Mouse (Mus musculus) erythroblast, embryonic 14.5 days (primary cell): Measurements from ENCODE around the gene Lrguk. TPM values are rescaled to one million over a fixed set of nuclear protein-coding genes. Genes with fewer than 3 reads are reported as not detected.
A peak's percentile ranks its signal among the peaks of the same experiment; 100 is the strongest.

Source experiments
- H3K27me3 ChIP-seq: 2 replicates; pipeline ENCODE4 v1.6.1; 2012; ENCODE audit warnings: inconsistent platforms; ENCODE audit not compliant: control insufficient read depth
- H3K36me3 ChIP-seq: 2 replicates; pipeline ENCODE4 v1.6.1; 2012; ENCODE audit warnings: mild to moderate bottlenecking, inconsistent platforms; ENCODE audit not compliant: control insufficient read depth
- H3K4me1 ChIP-seq: 2 replicates; pipeline ENCODE4 v1.6.1; 2012; ENCODE audit warnings: inconsistent platforms; ENCODE audit not compliant: control insufficient read depth
- H3K4me3 ChIP-seq: replicated peaks from 2 replicates; pipeline ENCODE3; 2012; ENCODE audit warnings: moderate library complexity, mild to moderate bottlenecking, inconsistent platforms
- H3K9me3 ChIP-seq: 2 replicates; pipeline ENCODE4 v1.6.1; 2012; ENCODE audit warnings: low read length, inconsistent platforms, mixed read lengths; ENCODE audit not compliant: control insufficient read depth
- GATA1 ChIP-seq: IDR thresholded peaks from 2 replicates; pipeline ENCODE4 v1.6.1; 2012; ENCODE audit warnings: low read length, inconsistent platforms, mixed read lengths
- TAL1 ChIP-seq: IDR thresholded peaks from 3 replicates; pipeline ENCODE4 v1.6.1; 2012; ENCODE audit warnings: low read length, inconsistent platforms, mixed read lengths
- polyA plus RNA-seq: library from polyadenylated mRNA; stranded (reverse); fragments of >175 nt; gene quantifications from 2 replicates; pipeline ENCODE4 v1.2.3, GENCODE M21; 2012

Lrguk gene
- polyA plus RNA-seq, 1 experiment, result not detected

GRCm38 (mm10) chr6:34161511-34161910, 132.3 kb downstream of the Lrguk start:
- Histone ChIP-seq H3K27me3 (no peaks in the 10 kb centered on the region), H3K4me1 (peaks cover 32% of the 10 kb centered on the region), H3K9me3 (no peaks in the 10 kb centered on the region), H3K36me3 (peaks cover 93% of the 10 kb centered on the region), H3K4me3 (no peak overlapping the region)
- TF ChIP-seq TAL1 (no peak), GATA1 (no peak)

DNA sequence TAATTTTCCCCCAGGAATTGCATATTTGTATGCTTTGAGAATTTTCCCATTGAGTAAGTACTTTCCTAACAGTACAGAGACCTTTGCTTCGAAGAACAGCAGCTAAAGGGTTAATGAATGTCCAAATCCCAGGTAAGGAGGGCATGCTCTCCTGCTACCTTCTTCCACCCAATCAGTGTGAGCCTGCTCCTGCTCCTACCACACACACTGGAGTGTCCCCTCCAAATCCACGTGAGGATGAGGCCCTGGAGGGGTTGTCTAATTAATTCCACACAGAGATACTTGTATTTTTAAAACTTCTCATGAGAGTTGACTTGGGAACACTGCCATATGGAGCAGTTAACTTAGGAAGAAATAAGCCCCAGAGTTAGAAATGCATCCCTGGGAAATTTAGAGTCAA, 133.4 kb downstream of the Lrguk start:
- Histone ChIP-seq H3K36me3 (peaks cover 93% of the 10 kb centered on the region), H3K4me3 (no peak overlapping the region), H3K9me3 (no peaks in the 10 kb centered on the region), H3K4me1 (peaks cover 21% of the 10 kb centered on the region), H3K27me3 (no peaks in the 10 kb centered on the region)
- TF ChIP-seq TAL1 (no peak), GATA1 (no peak)

DNA sequence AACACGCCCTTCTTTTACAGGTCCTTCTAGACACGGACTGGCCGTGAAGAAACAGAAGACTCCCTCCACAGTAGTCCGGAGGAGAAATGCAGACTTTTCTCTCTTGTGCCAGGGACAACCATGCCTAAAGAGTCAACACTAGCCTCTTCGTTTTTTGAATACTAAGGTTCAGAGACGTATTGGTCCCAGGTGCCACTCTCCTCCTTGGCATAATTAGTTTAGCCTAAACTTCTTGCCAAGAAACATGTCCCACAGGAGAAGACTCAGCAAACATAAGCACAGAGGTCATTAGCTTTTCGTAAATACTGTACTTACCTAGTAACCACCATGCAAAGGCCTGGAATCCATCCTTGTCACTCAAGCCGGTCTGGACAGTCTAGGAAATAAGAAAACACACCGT, 133.8 kb downstream of the Lrguk start:
- Histone ChIP-seq H3K4me3 (no peak overlapping the region), H3K27me3 (no peaks in the 10 kb centered on the region), H3K4me1 (peaks cover 17% of the 10 kb centered on the region), H3K9me3 (no peaks in the 10 kb centered on the region), H3K36me3 (peaks cover 89% of the 10 kb centered on the region)
- TF ChIP-seq GATA1 (no peak), TAL1 (no peak)

DNA sequence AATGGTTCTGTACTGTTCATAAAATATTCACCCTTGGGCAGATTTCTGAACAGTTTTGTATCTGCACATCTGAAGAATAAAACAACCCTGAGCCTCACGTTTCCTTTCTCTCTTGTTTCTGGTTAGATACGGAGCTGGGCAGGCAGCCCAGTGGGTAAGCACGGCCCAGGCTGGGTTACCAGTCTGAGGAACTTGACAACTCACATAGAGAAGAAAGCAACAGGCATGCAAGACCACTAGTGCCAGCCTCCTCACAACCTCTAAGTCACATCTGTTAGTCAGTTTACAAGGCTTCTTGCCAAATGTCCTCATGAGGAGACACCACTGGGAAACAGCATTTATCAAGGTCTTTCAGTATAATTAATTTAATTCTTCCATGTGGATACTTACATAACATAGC, 139.6 kb downstream of the Lrguk start:
- TF ChIP-seq TAL1, result no peak
- TF ChIP-seq GATA1, result no peak
- Histone ChIP-seq H3K4me1 (no peaks in the 10 kb centered on the region), H3K36me3 (peaks cover 68% of the 10 kb centered on the region)

DNA sequence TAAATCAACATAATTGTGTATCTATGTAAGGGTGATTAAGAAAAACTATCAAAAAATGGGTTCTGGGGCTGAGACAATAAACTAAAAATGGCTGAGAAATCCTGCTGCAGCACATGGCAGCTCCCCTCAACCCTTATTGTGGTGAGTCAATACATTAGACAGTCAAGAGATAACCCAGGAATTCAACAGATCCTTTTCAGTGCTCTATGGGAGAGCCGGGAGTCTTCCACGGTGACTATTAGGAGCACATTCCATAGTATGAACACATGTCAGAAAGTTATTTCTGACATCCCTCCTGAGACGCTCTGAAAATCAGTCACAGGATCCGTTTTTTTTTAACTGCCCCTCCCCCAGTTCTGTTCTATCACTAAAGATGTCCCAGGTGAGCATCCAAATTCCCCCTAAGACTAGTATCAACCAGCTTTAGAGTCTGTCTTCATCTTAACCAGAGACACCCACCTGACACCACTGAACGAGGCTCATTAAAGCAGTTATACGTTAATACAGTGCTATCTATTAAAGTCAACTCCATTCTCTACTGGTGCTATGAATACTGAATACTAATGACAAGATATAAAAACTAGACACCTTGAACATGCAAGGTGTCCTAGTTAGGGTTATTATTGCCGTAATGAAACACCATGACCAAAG, 141.7 kb downstream of the Lrguk start:
- H3K9me3 ChIP-seq, result no peaks in the 10 kb centered on the region
- peaks cover 50% of the 10 kb centered on the region for H3K36me3 ChIP-seq
- H3K4me3 ChIP-seq, result no peak overlapping the region
- H3K4me1 ChIP-seq, result peaks cover 11% of the 10 kb centered on the region
- no peaks in the 10 kb centered on the region for H3K27me3 ChIP-seq
- TF ChIP-seq TAL1, result no peak
- TF ChIP-seq GATA1, result no peak

More for the DNA sequence above, 139.6 kb downstream of the Lrguk start:
- H3K9me3 ChIP-seq, result no peaks in the 10 kb centered on the region
- H3K27me3 ChIP-seq, result no peaks in the 10 kb centered on the region
- H3K4me3 ChIP-seq, result no peak overlapping the region

- Histone ChIP-seq H3K4me1 (peaks cover 20% of the 10 kb centered on the region), H3K4me3 (no peak overlapping the region), H3K27me3 (no peaks in the 10 kb centered on the region), H3K36me3 (peaks cover 41% of the 10 kb centered on the region), H3K9me3 (no peaks in the 10 kb centered on the region)
- TF ChIP-seq GATA1 (no peak), TAL1 (no peak)
Measured at GRCm38 (mm10) chr6:34171748-34172457, 142.7 kb downstream of the Lrguk start.

GRCm38 (mm10) chr6:34173251-34173650, 144.0 kb downstream of the Lrguk start:
- TF ChIP-seq GATA1 (no peak), TAL1 (no peak)
- Histone ChIP-seq H3K4me3 (no peak overlapping the region), H3K36me3 (peaks cover 34% of the 10 kb centered on the region), H3K9me3 (no peaks in the 10 kb centered on the region), H3K4me1 (peaks cover 24% of the 10 kb centered on the region), H3K27me3 (no peaks in the 10 kb centered on the region)

- H3K27me3 ChIP-seq, result no peaks in the 10 kb centered on the region
Measured at GRCm38 (mm10) chr6:34174715-34175114, 145.5 kb downstream of the Lrguk start.

GRCm38 (mm10) chr6:34176111-34176863, 147.0 kb downstream of the Lrguk start:
- Histone ChIP-seq H3K4me1 (peaks cover 24% of the 10 kb centered on the region), H3K9me3 (no peaks in the 10 kb centered on the region), H3K27me3 (no peaks in the 10 kb centered on the region), H3K4me3 (peak overlapping the region; percentile 84), H3K36me3 (peaks cover 13% of the 10 kb centered on the region)
- TF ChIP-seq GATA1, result peak; percentile 27; the same call in 1 of the 2 replicates
- TF ChIP-seq TAL1, result no peak

More at GRCm38 (mm10) chr6:34174715-34175114, 145.5 kb downstream of the Lrguk start:
- Histone ChIP-seq H3K9me3 (no peaks in the 10 kb centered on the region), H3K4me3 (no peak overlapping the region), H3K36me3 (peaks cover 22% of the 10 kb centered on the region), H3K4me1 (peaks cover 24% of the 10 kb centered on the region)
- no peak for TF ChIP-seq GATA1
- no peak for TF ChIP-seq TAL1
